In the genomic region with DNA sequence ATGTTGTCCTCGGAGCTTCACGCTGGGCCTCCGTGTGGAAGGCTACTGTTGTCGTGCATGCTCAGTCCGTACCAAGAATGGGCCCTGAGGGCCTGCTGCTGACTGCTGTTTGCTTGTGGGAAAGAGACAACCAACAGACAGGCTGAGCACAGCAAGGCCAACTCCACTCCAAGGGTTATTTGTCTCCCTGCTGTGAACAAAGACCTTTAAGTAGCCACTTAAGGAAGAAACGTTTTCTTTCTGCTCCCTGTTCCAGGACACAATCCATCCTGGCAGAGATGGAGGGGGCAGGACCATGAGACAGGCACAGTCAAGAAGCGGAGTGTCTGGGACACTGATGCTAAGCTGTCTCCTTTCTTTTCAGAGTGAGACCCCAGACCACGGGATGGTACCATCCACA, we compare ENCODE assay signal across 28 mouse cellular contexts. TPM values are rescaled to one million over a fixed set of nuclear protein-coding genes. Genes with fewer than 3 reads are reported as not detected.
DNase-seq lines count a peak whose midpoint lies in the region; ATAC-seq and TF ChIP-seq lines count a peak whose summit lies in the region.
"Had no signal": no experiment of that assay in that cellular context is flagged by ENCODE, and none has a peak within 500 bp of the region (broad histone marks: within the 10 kb centered on the region; RNA-seq: fewer than 3 reads in every experiment).

No protein-coding gene starts in this region.

- no peak for TF ChIP-seq EP300 in stomach, postnatal 0 days (optimal IDR thresholded peaks at IDR 0.05)

- peak overlapping the region; percentile 7; the same call in 1 of the 2 replicates for H3K27ac ChIP-seq in heart, embryonic 10.5 days
- H3K27ac ChIP-seq in stomach, embryonic 14.5 days (ENCODE audit: low read length): peak overlapping the region; percentile 6; the same call in 1 of the 2 replicates
- no peak overlapping the region for H3K27ac ChIP-seq in stomach, postnatal 0 days (replicated peaks)
- H3K27ac ChIP-seq: embryonic facial prominence, embryonic 12.5 days; forebrain, embryonic 13.5 days; hindbrain, embryonic 14.5 days; kidney, embryonic 15.5 days; left cerebral cortex, adult 2 months; limb, embryonic 13.5 days; lung, embryonic 15.5 days; midbrain, embryonic 13.5 days had no signal

- WGBS in heart, embryonic 10.5 days: 50% methylated on average over 8 of the region's 8 CpGs
- WGBS in stomach, embryonic 14.5 days: 50% methylated on average over 8 of the region's 8 CpGs
- 41% methylated on average over 8 of the region's 8 CpGs for WGBS in stomach, postnatal 0 days

- no peaks in the 10 kb centered on the region for H3K27me3 ChIP-seq in heart, embryonic 10.5 days (ENCODE audit: insufficient read depth, poor library complexity, severe bottlenecking)
- no peaks in the 10 kb centered on the region for H3K27me3 ChIP-seq in stomach, embryonic 14.5 days (ENCODE audit: control insufficient read depth, insufficient read depth, low read length)
- no peaks in the 10 kb centered on the region for H3K27me3 ChIP-seq in stomach, postnatal 0 days (ENCODE audit: control insufficient read depth, insufficient read depth, low read length)
- H3K27me3 ChIP-seq: embryonic facial prominence, embryonic 12.5 days; forebrain, embryonic 13.5 days; kidney, embryonic 15.5 days; limb, embryonic 13.5 days; lung, embryonic 15.5 days; midbrain, embryonic 13.5 days had no signal

- DNase-seq in heart, embryonic 10.5 days (ENCODE audit: low spot score): no peak
- no peak for DNase-seq in heart, adult 8-10 months (ENCODE audit: low spot score)
- DNase-seq in stomach, postnatal 0 days (ENCODE audit: low spot score): no peak
- peak; percentile 38 for DNase-seq in brain, embryonic 14.5 days (ENCODE audit: low read depth)
- no peak for DNase-seq in lung, postnatal 25 days (ENCODE audit: low spot score)
- DNase-seq in embryo, embryonic 9.5 days (ENCODE audit: extremely low spot score): no peak
- DNase-seq: adrenal gland, postnatal 14 days; B cell, adult 2 months; cerebellum, adult 18-20 months; cerebellum, postnatal 10 days; gastrocnemius, postnatal 36 days; heart, adult 18-20 months; kidney, adult 18-20 months; kidney, postnatal 25 days; lung, postnatal 36 days; thymus, postnatal 14 days had no signal

- ATAC-seq in stomach, embryonic 14.5 days (ENCODE audit: insufficient number of reproducible peaks, insufficient read depth, low FRiP score, low read depth): no peak
- no peak for ATAC-seq in stomach, postnatal 0 days (ENCODE audit: low FRiP score, low TSS enrichment)
- ATAC-seq: forebrain, embryonic 13.5 days; inflammation-experienced regulatory T-cells, adult 6 months; midbrain, embryonic 13.5 days had no signal

- no peaks in the 10 kb centered on the region for H3K9me3 ChIP-seq in heart, embryonic 10.5 days
- no peaks in the 10 kb centered on the region for H3K9me3 ChIP-seq in stomach, embryonic 14.5 days (ENCODE audit: control insufficient read depth, low read depth, low read length)
- no peaks in the 10 kb centered on the region for H3K9me3 ChIP-seq in stomach, postnatal 0 days (ENCODE audit: control insufficient read depth, low read length)
- H3K9me3 ChIP-seq: embryonic facial prominence, embryonic 12.5 days; forebrain, embryonic 13.5 days; G1E; kidney, embryonic 15.5 days; limb, embryonic 13.5 days; lung, embryonic 15.5 days; midbrain, embryonic 13.5 days had no signal

- no peak overlapping the region for H3K4me3 ChIP-seq in heart, embryonic 10.5 days
- H3K4me3 ChIP-seq in stomach, embryonic 14.5 days (ENCODE audit: low read depth, low read length): no peak overlapping the region
- H3K4me3 ChIP-seq in stomach, postnatal 0 days (ENCODE audit: low read depth, low read length): no peak overlapping the region
- H3K4me3 ChIP-seq: embryonic facial prominence, embryonic 12.5 days; forebrain, embryonic 13.5 days; kidney, embryonic 15.5 days; left cerebral cortex, adult 2 months; limb, embryonic 13.5 days; lung, embryonic 15.5 days; midbrain, embryonic 13.5 days had no signal

- peaks cover 10% of the 10 kb centered on the region for H3K4me1 ChIP-seq in heart, embryonic 10.5 days
- peaks cover 11% of the 10 kb centered on the region; the same call in 1 of the 2 replicates for H3K4me1 ChIP-seq in stomach, embryonic 14.5 days (ENCODE audit: control insufficient read depth, insufficient read depth, low read length)
- H3K4me1 ChIP-seq in stomach, postnatal 0 days (replicated peaks; ENCODE audit: control insufficient read depth, insufficient read depth): peaks cover 8% of the 10 kb centered on the region; the same call in 1 of the 2 replicates

- TF ChIP-seq POLR2A in brain, embryonic 14.5 days (IDR thresholded peaks at IDR 0.05; ENCODE audit: borderline replicate concordance, extremely low read depth, insufficient read depth, insufficient read length, poor library complexity, severe bottlenecking): no peak

- no peaks in the 10 kb centered on the region for H3K36me3 ChIP-seq in heart, embryonic 10.5 days
- H3K36me3 ChIP-seq in stomach, embryonic 14.5 days (ENCODE audit: control insufficient read depth, insufficient read depth, low read length): no peaks in the 10 kb centered on the region
- H3K36me3 ChIP-seq in stomach, postnatal 0 days (ENCODE audit: control insufficient read depth, insufficient read depth, low read length): no peaks in the 10 kb centered on the region
- H3K36me3 ChIP-seq: embryonic facial prominence, embryonic 12.5 days; G1E; kidney, embryonic 15.5 days; limb, embryonic 13.5 days; lung, embryonic 15.5 days; midbrain, embryonic 13.5 days had no signal

- H3K9ac ChIP-seq in stomach, embryonic 14.5 days (replicated peaks; ENCODE audit: low read depth, low read length): no peak overlapping the region
- H3K9ac ChIP-seq in stomach, postnatal 0 days (ENCODE audit: low read length): no peak overlapping the region
- H3K9ac ChIP-seq: embryonic facial prominence, embryonic 12.5 days; forebrain, embryonic 13.5 days; hindbrain, embryonic 14.5 days; kidney, embryonic 15.5 days; limb, embryonic 13.5 days; lung, embryonic 15.5 days; midbrain, embryonic 13.5 days had no signal

- no peak for TF ChIP-seq CTCF in stomach, postnatal 0 days (IDR thresholded peaks at IDR 0.05; ENCODE audit: low read depth)
- TF ChIP-seq CTCF in brain, embryonic 14.5 days (IDR thresholded peaks at IDR 0.05; ENCODE audit: borderline replicate concordance, extremely low read depth, insufficient read depth, insufficient read length): no peak

- no peak overlapping the region for H3K4me2 ChIP-seq in stomach, embryonic 14.5 days (replicated peaks; ENCODE audit: low read depth, low read length)
- no peak overlapping the region for H3K4me2 ChIP-seq in stomach, postnatal 0 days (replicated peaks; ENCODE audit: low read depth)
- H3K4me2 ChIP-seq: embryonic facial prominence, embryonic 12.5 days; forebrain, embryonic 13.5 days; hindbrain, embryonic 14.5 days; kidney, embryonic 15.5 days; limb, embryonic 13.5 days; liver, embryonic 11.5 days; lung, embryonic 15.5 days; midbrain, embryonic 13.5 days had no signal

RNA-seq across cellular contexts. Expression of gene Srsf10, which starts 31.3 kb away (rescaled TPM):
- polyA plus RNA-seq in heart, embryonic 10.5 days (2016; fragmentation: Nextera tagmentation; extraction: Ambion mirVana): 188 and 227 TPM in 2 replicates
- 10 to 100 TPM; 33.2 to 42.3 (median 37.9) TPM for total RNA-seq in heart, adult 8-10 months (2022)
- 297 and 298 TPM in 2 replicates for polyA plus RNA-seq in stomach, embryonic 14.5 days (2014; fragmentation: Nextera tagmentation; extraction: Ambion mirVana)
- polyA plus RNA-seq in stomach, postnatal 0 days (2015; fragmentation: Nextera tagmentation; extraction: Ambion mirVana): 83.7 and 88.1 TPM in 2 replicates
- polyA plus RNA-seq in brain, embryonic 14.5 days (2012; rRNA removed): 128 and 142 TPM in 2 replicates

RNA-seq across cellular contexts. Expression of gene Pnrc2, which starts 49.4 kb away (rescaled TPM):
- polyA plus RNA-seq in heart, embryonic 10.5 days (2016; fragmentation: Nextera tagmentation; extraction: Ambion mirVana): 121 and 150 TPM in 2 replicates
- 10 to 100 TPM; 51.2 to 75.7 (median 66.5) TPM for total RNA-seq in heart, adult 8-10 months (2022)
- polyA plus RNA-seq in stomach, embryonic 14.5 days (2014; fragmentation: Nextera tagmentation; extraction: Ambion mirVana): 172 and 189 TPM in 2 replicates
- 101 TPM in 2 replicates for polyA plus RNA-seq in stomach, postnatal 0 days (2015; fragmentation: Nextera tagmentation; extraction: Ambion mirVana)
- 67.1 and 74.4 TPM in 2 replicates for polyA plus RNA-seq in brain, embryonic 14.5 days (2012; rRNA removed)
